Mouse (Mus musculus) midbrain, embryonic 11.5 days (tissue): ENCODE measurements around the gene Foxp4. TPM values are rescaled to one million over a fixed set of nuclear protein-coding genes. Genes with fewer than 3 reads are reported as not detected.

Source experiments
- ATAC-seq: fragments of 200-750 bp; cut with Nextera tagmentation; 2 replicates; pipeline ENCODE4 v1.8.0; 2017; ENCODE audit warnings: moderate TSS enrichment, moderate library complexity; ENCODE audit not compliant: low FRiP score
- DNase-seq: peaks from one replicate; pipeline ENCODE4 v3.0.0; 2015; ENCODE audit warnings: low spot score; ENCODE audit errors: missing footprints
- H3K27ac ChIP-seq: fragments of 300-500 bp; sonication (generic); 2 replicates; pipeline ENCODE4 v1.5.1; 2014; ENCODE audit warnings: low read depth, low read length
- H3K27me3 ChIP-seq: fragments of 300-500 bp; sonication (generic); 2 replicates; pipeline ENCODE4 v1.6.1; 2014; ENCODE audit warnings: mild to moderate bottlenecking, low read length, moderate library complexity, mixed read lengths; ENCODE audit not compliant: control insufficient read depth, insufficient read depth
- H3K36me3 ChIP-seq: fragments of 300-500 bp; sonication (generic); 2 replicates; pipeline ENCODE4 v1.6.1; 2014; ENCODE audit warnings: mild to moderate bottlenecking, low read length, moderate library complexity, mixed read lengths; ENCODE audit not compliant: control insufficient read depth, insufficient read depth
- H3K4me1 ChIP-seq: fragments of 300-500 bp; sonication (generic); 2 replicates; pipeline ENCODE4 v1.6.1; 2014; ENCODE audit warnings: low read length; ENCODE audit not compliant: control insufficient read depth, insufficient read depth
- H3K4me2 ChIP-seq: fragments of 300-500 bp; sonication (generic); 2 replicates; pipeline ENCODE4 v1.6.1; 2014; ENCODE audit warnings: mild to moderate bottlenecking, moderate library complexity
- H3K4me3 ChIP-seq: fragments of 300-500 bp; sonication (generic); 2 replicates; pipeline ENCODE4 v1.5.1; 2014; ENCODE audit warnings: low read depth, low read length
- H3K9ac ChIP-seq: fragments of 300-500 bp; sonication (generic); 2 replicates; pipeline ENCODE4 v1.6.1; 2014; ENCODE audit warnings: low read length
- H3K9me3 ChIP-seq: fragments of 300-500 bp; sonication (generic); 2 replicates; pipeline ENCODE4 v1.6.1; 2016; ENCODE audit warnings: low read length; ENCODE audit not compliant: control insufficient read depth
- WGBS: fragments of 180-500 bp; shearing (Covaris S2); extraction: QIAGEN DNeasy Blood & Tissue Kit; methylation state at CpG from one replicate; pipeline ENCODE4 v1.1.7; 2014; 5-methylcytosine and 5-hydroxymethylcytosine counted together
- polyA plus RNA-seq: library from polyadenylated mRNA; unstranded; fragments of >200 nt; fragmentation: Nextera tagmentation; extraction: Ambion mirVana; gene quantifications from 2 replicates; pipeline ENCODE4 v1.2.1, GENCODE M21; 2014

Foxp4 gene
- polyA plus RNA-seq, 1 experiment from 2014 or later, result 27.5 TPM

GRCm38 (mm10) chr17:47831772-47832171 lies 92.7 kb downstream of the Foxp4 start:
- Histone ChIP-seq H3K36me3 (no peaks in the 10 kb centered on the region), H3K4me1 (peaks cover 21% of the 10 kb centered on the region), H3K27me3 (peaks cover 29% of the 10 kb centered on the region), H3K4me2 (peak overlapping the region; percentile 99), H3K27ac (no peak overlapping the region), H3K9ac (peak overlapping the region; percentile 40; the same call in 1 of the 2 replicates), H3K4me3 (peak overlapping the region; percentile 61), H3K9me3 (no peaks in the 10 kb centered on the region)
- ATAC-seq, result no peak
- peak; percentile 90 for DNase-seq
- WGBS, result 43% methylated on average over 5 of the region's 5 CpGs

DNA sequence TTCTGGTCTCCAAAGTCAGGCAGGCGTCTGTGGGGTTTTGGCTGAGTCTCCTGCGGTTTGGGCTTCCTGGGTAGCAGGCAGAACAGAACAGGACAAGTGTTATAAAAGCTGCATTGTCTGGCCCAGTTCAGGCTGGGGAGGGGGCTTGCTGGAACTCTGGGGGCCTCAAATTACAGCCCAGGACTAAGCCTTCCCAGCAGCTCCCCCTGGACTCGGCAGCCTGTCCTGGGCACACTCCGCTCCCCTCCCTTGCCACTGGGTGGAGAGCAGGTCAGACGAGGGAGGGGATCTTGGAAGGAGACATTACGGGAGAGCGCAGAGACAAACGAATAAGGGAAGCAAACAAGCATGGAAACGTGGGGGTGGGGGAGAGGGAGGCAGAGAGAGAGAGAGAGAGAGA lies 93.3 kb downstream of the Foxp4 start:
- WGBS, result 1% methylated on average over 9 of the region's 9 CpGs
- Histone ChIP-seq H3K9me3 (no peaks in the 10 kb centered on the region), H3K9ac (0 out of 2 replicates have a peak overlapping the region, but pooled peaks have one; percentile 40), H3K27ac (no peak overlapping the region), H3K4me3 (0 out of 2 replicates have a peak overlapping the region, but pooled peaks have one; percentile 6), H3K4me2 (peak overlapping the region; percentile 99), H3K36me3 (no peaks in the 10 kb centered on the region), H3K27me3 (peaks cover 29% of the 10 kb centered on the region), H3K4me1 (peaks cover 21% of the 10 kb centered on the region)
- DNase-seq (no peak), ATAC-seq (peak; percentile 40; the same call in 1 of the 2 replicates)

GRCm38 (mm10) chr17:47821339-47821738 lies 103.1 kb downstream of the Foxp4 start:
- Histone ChIP-seq H3K4me2 (no peak overlapping the region), H3K9me3 (no peaks in the 10 kb centered on the region), H3K9ac (no peak overlapping the region), H3K4me1 (peaks cover 2% of the 10 kb centered on the region; the same call in 1 of the 2 replicates), H3K4me3 (no peak overlapping the region), H3K27ac (no peak overlapping the region), H3K27me3 (no peaks in the 10 kb centered on the region), H3K36me3 (no peaks in the 10 kb centered on the region)
- no peak for DNase-seq
- WGBS, result 64% methylated on average over 8 of the region's 8 CpGs
- ATAC-seq, result no peak

DNA sequence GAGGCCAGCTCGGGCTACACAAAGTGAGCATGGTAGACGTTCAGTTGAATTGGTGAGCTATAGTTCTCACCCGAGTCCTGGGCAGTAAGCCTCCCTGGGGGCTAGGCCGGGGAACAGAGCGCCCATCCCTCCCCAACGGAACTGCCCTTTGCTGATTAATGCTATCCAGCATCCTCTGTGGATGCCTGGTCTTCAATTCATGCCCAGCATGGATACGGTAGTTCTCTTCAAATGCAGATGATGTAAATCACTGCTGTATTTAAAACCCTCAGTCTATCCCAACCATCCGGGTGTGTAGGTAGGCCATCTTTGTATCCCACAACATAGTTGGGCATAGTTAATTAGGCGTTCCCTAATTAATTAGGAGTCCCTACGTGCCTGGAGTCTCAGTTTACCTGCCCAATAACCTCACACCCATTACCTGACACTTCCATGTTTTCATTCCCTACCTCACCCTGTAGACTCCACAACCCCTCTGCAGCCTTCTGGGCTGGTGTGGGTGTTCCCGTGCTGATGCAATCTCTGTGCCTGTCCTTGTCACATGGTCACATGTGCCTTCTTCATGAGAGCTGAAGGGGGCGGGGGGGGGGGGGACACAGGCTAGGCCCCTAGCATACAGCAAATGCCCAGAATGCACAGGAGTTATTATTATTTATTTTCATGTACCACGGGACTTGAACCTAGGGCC lies 106.3 kb downstream of the Foxp4 start:
- H3K36me3 ChIP-seq, result no peaks in the 10 kb centered on the region
- no peaks in the 10 kb centered on the region for H3K27me3 ChIP-seq
- H3K9me3 ChIP-seq, result no peaks in the 10 kb centered on the region
- DNase-seq (no peak), ATAC-seq (no peak)
- H3K4me3 ChIP-seq, result no peak overlapping the region
- no peak overlapping the region for H3K9ac ChIP-seq
- no peak overlapping the region for H3K27ac ChIP-seq
- H3K4me1 ChIP-seq, result peaks cover 2% of the 10 kb centered on the region; the same call in 1 of the 2 replicates
- 83% methylated on average over 13 of the region's 13 CpGs for WGBS
- H3K4me2 ChIP-seq, result no peak overlapping the region

Other genes with a start within 250 kb of the Foxp4 start
- gene Tomm6, start 236.3 kb downstream of the Foxp4 start, polyA plus RNA-seq, result 359 and 375 TPM in 2 replicates
- 7.0 and 9.3 TPM in 2 replicates for gene Frs3, start 235.6 kb downstream of the Foxp4 start, polyA plus RNA-seq
- gene Gm21981, start 230.2 kb downstream of the Foxp4 start, polyA plus RNA-seq, result 1.7 and 2.3 TPM in 2 replicates
- gene Prickle4, start 229.9 kb downstream of the Foxp4 start, polyA plus RNA-seq, result 0.72 and 2.1 TPM in 2 replicates
- not detected in 2 replicates for gene Pgc, start 197.8 kb downstream of the Foxp4 start, polyA plus RNA-seq
- 1.4 and 2.1 TPM in 2 replicates for gene Tfeb, start 187.6 kb downstream of the Foxp4 start, polyA plus RNA-seq
- gene Mdfi, start 90.0 kb downstream of the Foxp4 start, polyA plus RNA-seq, result 24.7 and 25.7 TPM in 2 replicates
- gene 1700122O11Rik, start 113.6 kb upstream of the Foxp4 start, polyA plus RNA-seq, result not detected in 2 replicates
- gene 1700067P10Rik, start 164.7 kb upstream of the Foxp4 start, polyA plus RNA-seq, result not detected in 2 replicates
- gene 9830107B12Rik, start 221.6 kb upstream of the Foxp4 start, polyA plus RNA-seq, result not detected in 2 replicates
- gene A530064D06Rik, start 242.6 kb upstream of the Foxp4 start, polyA plus RNA-seq, result not detected in 2 replicates